Mouse (Mus musculus): Measurements from ENCODE around the gene Inpp5a. TPM values are rescaled to one million over a fixed set of nuclear protein-coding genes. Genes with fewer than 3 reads are reported as not detected.

Gene Inpp5a
- 89.9 and 93.9 TPM in 2 replicates for polyA plus RNA-seq (2014; fragmentation: Nextera tagmentation; extraction: Ambion mirVana)

DNA sequence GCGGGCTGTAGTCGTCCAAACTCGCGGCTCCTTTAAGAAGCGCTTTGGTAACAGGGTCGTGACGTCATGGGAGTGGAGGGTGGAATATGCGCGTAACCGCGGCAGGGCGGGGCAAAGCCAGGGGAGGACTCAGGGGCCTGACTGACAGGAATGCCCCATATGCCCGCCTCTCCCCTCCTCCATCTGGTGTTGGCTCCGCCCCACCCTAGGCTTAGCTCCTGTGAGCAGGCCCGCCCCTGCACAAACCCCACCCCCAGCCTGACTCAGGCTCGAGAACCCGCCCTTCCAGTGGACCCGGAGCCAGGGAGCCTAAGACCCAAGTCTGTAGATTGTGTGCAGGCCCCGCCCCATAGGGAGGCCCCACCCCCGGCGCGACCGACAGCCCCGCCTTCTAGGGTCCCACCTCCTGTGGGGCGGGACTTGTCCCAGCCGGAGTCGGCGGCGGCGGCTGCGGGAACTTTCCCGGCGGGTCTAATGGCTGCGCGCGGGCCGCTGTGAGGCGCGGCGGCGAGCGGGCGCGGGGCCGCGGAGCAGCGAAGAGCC, at the start of gene Inpp5a:
Inpp5a (plus strand) TSS at position 440 of the 543 bp plus-strand sequence.
- Histone ChIP-seq H3K36me3 (ENCODE audit: control insufficient read depth, insufficient read depth, low read length) (no peaks in the 10 kb centered on the region), H3K9me3 (ENCODE audit: control insufficient read depth, low read length) (no peaks in the 10 kb centered on the region), H3K27ac (replicated peaks in 1 of 2; ENCODE audit: control insufficient read depth in 1 of 2, insufficient read depth in 1 of 2, low read depth in 2 of 2, low read length in 2 of 2) (peak within 1 kb of the TSS; percentile 84 to 87), H3K27me3 (ENCODE audit: control insufficient read depth, insufficient read depth, low read length) (no peaks in the 10 kb centered on the region), H3K4me3 (ENCODE audit: control insufficient read depth in 1 of 2, insufficient read depth in 1 of 2, low read depth in 1 of 2, low read length in 2 of 2) (peak within 1 kb of the TSS; percentile 82 to 96), H3K4me1 (ENCODE audit: control insufficient read depth in 2 of 2, insufficient read depth in 2 of 2, low read length in 2 of 2) (peaks cover 28 to 52% of the 10 kb centered on the region in 2 experiments), H3K9ac (ENCODE audit: low read length) (peak within 1 kb of the TSS; percentile 99), H3K4me2 (ENCODE audit: low read length) (peak within 1 kb of the TSS; percentile 83)
- ATAC-seq (ENCODE audit: insufficient number of reproducible peaks, insufficient read depth, low FRiP score, low read depth) = peak; percentile 96
- WGBS = under 1% methylated on average over 45 of the region's 47 CpGs

DNA sequence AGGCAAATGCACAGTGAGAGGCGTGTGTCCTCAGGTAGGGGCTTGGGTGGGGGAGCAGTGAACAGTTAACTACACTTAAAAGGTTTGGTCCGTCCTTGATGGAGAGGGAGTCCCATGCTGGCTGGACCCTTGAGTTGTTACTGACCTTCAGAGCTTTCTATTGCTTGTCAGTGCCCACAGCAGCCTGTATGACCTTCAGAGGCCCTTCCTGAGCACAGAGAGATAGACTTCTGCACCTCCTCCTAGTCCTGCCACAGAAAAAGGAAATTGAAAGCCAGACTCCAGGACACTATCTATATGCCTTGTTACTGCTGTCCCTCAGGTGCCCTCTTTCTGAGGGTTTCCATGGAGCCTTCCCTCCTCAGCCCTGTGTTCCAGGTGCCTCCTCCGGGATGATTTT, 49.7 kb upstream of the Inpp5a start:
- ATAC-seq (ENCODE audit: insufficient number of reproducible peaks, insufficient read depth, low FRiP score, low read depth) = peak; percentile 31; the same call in 1 of the 2 replicates
- no peak overlapping the region for H3K4me3 ChIP-seq (ENCODE audit: control insufficient read depth in 1 of 2, insufficient read depth in 1 of 2, low read depth in 1 of 2, low read length in 2 of 2)
- H3K36me3 ChIP-seq (ENCODE audit: control insufficient read depth, insufficient read depth, low read length) = no peaks in the 10 kb centered on the region
- peak overlapping the region; percentile 53; the same call in 1 of the 2 replicates for H3K9ac ChIP-seq (ENCODE audit: low read length)
- no peaks in the 10 kb centered on the region for H3K27me3 ChIP-seq (ENCODE audit: control insufficient read depth, insufficient read depth, low read length)
- WGBS = 54% methylated on average over 3 of the region's 3 CpGs
- H3K4me1 ChIP-seq (ENCODE audit: control insufficient read depth in 2 of 2, insufficient read depth in 2 of 2, low read length in 2 of 2) = peaks cover 8 to 10% of the 10 kb centered on the region in 2 experiments
- H3K27ac ChIP-seq (replicated peaks in 1 of 2; ENCODE audit: control insufficient read depth in 1 of 2, insufficient read depth in 1 of 2, low read depth in 2 of 2, low read length in 2 of 2) = peak overlapping the region; percentile 55 to 71
- H3K9me3 ChIP-seq (ENCODE audit: control insufficient read depth, low read length) = no peaks in the 10 kb centered on the region
- no peak overlapping the region for H3K4me2 ChIP-seq (ENCODE audit: low read length)

DNA sequence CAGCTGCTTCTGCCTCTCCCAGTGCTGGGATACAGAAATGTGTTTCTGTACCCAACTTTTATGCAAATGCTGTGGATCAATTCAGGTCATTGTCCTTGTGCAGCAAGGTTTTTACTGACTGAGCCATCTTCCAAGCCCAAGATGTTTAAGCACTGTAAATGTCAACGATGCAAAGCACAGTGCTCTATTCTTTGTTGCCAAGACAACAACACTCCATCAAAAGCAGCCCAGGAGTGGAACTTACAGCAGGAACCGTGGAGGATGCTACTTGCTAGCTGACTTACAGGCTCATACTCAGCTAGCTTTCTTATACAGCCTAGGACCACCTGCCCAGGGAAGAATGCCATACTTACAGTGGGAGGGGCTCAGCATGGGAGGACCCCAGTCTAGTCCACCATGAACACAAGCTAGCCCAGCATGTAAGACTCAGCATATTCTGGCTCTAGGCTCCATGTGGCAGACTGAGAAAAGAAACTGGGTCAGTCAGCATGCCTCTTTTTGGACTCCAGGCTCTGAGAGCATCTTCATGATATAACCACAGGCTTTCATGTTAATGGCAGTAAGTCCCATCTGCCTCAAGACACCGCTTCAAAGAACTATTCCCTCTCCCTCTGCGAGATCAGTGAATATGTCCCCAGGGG, 47.8 kb upstream of the Inpp5a start:
- H3K9ac ChIP-seq (ENCODE audit: low read length) = no peak overlapping the region
- H3K4me1 ChIP-seq (ENCODE audit: control insufficient read depth in 2 of 2, insufficient read depth in 2 of 2, low read length in 2 of 2) = peaks cover 8 to 10% of the 10 kb centered on the region in 2 experiments
- no peak overlapping the region for H3K27ac ChIP-seq (replicated peaks in 1 of 2; ENCODE audit: control insufficient read depth in 1 of 2, insufficient read depth in 1 of 2, low read depth in 2 of 2, low read length in 2 of 2)
- no peak overlapping the region for H3K4me2 ChIP-seq (ENCODE audit: low read length)
- ATAC-seq (ENCODE audit: insufficient number of reproducible peaks, insufficient read depth, low FRiP score, low read depth) = no peak
- H3K9me3 ChIP-seq (ENCODE audit: control insufficient read depth, low read length) = no peaks in the 10 kb centered on the region
- no peaks in the 10 kb centered on the region for H3K27me3 ChIP-seq (ENCODE audit: control insufficient read depth, insufficient read depth, low read length)
- 80% methylated on average over 4 of the region's 4 CpGs for WGBS
- H3K4me3 ChIP-seq (ENCODE audit: control insufficient read depth in 1 of 2, insufficient read depth in 1 of 2, low read depth in 1 of 2, low read length in 2 of 2) = no peak overlapping the region
- H3K36me3 ChIP-seq (ENCODE audit: control insufficient read depth, insufficient read depth, low read length) = no peaks in the 10 kb centered on the region

DNA sequence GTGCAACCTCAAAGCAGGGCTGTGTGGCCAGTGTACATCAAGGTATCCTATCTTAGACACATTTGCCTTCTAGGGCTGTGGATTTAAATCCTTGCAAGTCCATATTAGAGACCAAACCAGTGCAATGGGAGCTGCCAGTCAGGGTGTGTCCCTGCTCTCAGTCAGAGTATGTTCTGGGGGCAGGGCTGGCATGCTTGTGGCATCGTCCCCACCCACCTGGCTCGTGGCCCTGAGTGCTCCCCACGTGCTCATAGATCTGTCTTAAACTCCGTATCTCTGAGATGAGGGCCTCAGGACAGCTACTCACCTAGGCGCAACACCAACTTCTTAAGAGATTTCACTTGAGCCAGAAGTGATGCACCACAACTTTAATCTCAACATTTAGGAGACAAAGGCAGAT, 46.1 kb upstream of the Inpp5a start:
- Histone ChIP-seq H3K36me3 (ENCODE audit: control insufficient read depth, insufficient read depth, low read length) (no peaks in the 10 kb centered on the region), H3K4me2 (ENCODE audit: low read length) (no peak overlapping the region), H3K4me3 (ENCODE audit: control insufficient read depth in 1 of 2, insufficient read depth in 1 of 2, low read depth in 1 of 2, low read length in 2 of 2) (no peak overlapping the region), H3K9ac (ENCODE audit: low read length) (no peak overlapping the region), H3K9me3 (ENCODE audit: control insufficient read depth, low read length) (no peaks in the 10 kb centered on the region), H3K27ac (replicated peaks in 1 of 2; ENCODE audit: control insufficient read depth in 1 of 2, insufficient read depth in 1 of 2, low read depth in 2 of 2, low read length in 2 of 2) (no peak overlapping the region), H3K27me3 (ENCODE audit: control insufficient read depth, insufficient read depth, low read length) (no peaks in the 10 kb centered on the region), H3K4me1 (ENCODE audit: control insufficient read depth in 2 of 2, insufficient read depth in 2 of 2, low read length in 2 of 2) (peaks cover 8 to 10% of the 10 kb centered on the region in 2 experiments)
- 74% methylated on average over 5 of the region's 5 CpGs for WGBS
- no peak for ATAC-seq (ENCODE audit: insufficient number of reproducible peaks, insufficient read depth, low FRiP score, low read depth)

DNA sequence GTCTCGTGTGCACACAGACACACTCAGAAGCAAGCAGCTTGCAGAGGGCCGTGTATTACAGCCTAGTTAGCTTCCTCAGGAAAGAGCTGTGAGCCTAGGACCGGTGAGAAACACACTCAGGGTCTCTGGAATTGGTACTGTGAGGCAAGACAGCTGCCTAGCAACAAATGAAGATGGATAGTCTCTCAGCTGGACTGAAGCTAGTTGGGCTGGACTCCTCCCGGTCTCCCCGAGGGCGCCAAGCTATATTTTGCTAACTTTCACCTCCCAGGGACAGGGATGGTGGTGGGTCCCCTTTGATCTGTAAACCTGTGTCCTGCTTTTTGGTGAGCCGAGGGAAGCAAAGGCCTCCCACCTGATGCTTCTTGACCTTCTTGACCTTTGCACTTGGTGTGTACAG, 41.9 kb upstream of the Inpp5a start:
- no peak for ATAC-seq (ENCODE audit: insufficient number of reproducible peaks, insufficient read depth, low FRiP score, low read depth)
- H3K4me3 ChIP-seq (ENCODE audit: control insufficient read depth in 1 of 2, insufficient read depth in 1 of 2, low read depth in 1 of 2, low read length in 2 of 2) = no peak overlapping the region
- 69% methylated on average over 7 of the region's 7 CpGs for WGBS
- no peak overlapping the region for H3K9ac ChIP-seq (ENCODE audit: low read length)
- no peak overlapping the region for H3K27ac ChIP-seq (replicated peaks in 1 of 2; ENCODE audit: control insufficient read depth in 1 of 2, insufficient read depth in 1 of 2, low read depth in 2 of 2, low read length in 2 of 2)
- no peaks in the 10 kb centered on the region for H3K9me3 ChIP-seq (ENCODE audit: control insufficient read depth, low read length)
- H3K4me2 ChIP-seq (ENCODE audit: low read length) = no peak overlapping the region
- no peaks in the 10 kb centered on the region for H3K36me3 ChIP-seq (ENCODE audit: control insufficient read depth, insufficient read depth, low read length)
- H3K4me1 ChIP-seq (ENCODE audit: control insufficient read depth in 2 of 2, insufficient read depth in 2 of 2, low read length in 2 of 2) = peaks cover 9 to 14% of the 10 kb centered on the region in 2 experiments; a peak in 3 of 4 replicates
- no peaks in the 10 kb centered on the region for H3K27me3 ChIP-seq (ENCODE audit: control insufficient read depth, insufficient read depth, low read length)

DNA sequence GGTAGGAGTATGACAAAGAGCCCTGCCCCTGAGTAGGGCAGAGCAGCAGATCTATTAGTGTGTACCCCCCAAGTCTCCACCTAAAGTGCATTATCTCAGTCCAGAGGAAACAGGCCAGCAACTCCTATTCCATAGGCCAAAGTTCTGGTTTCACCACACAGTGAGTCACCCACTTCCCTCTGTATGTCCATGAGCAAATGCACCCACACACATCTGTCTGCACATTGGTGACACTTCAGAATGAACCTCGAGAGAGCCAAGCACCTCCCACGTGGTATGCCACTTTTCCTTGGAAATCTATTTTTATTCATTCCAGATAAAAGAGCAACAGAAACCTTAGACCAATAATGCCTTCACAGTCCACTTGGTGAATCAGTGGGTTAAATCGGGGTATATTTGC, 38.3 kb upstream of the Inpp5a start:
- no peak overlapping the region for H3K4me2 ChIP-seq (ENCODE audit: low read length)
- H3K36me3 ChIP-seq (ENCODE audit: control insufficient read depth, insufficient read depth, low read length) = no peaks in the 10 kb centered on the region
- H3K9ac ChIP-seq (ENCODE audit: low read length) = no peak overlapping the region
- H3K27me3 ChIP-seq (ENCODE audit: control insufficient read depth, insufficient read depth, low read length) = no peaks in the 10 kb centered on the region
- peak overlapping the region in 1 of 2 experiments; percentile 20; a peak in 1 of 4 replicates for H3K27ac ChIP-seq (replicated peaks in 1 of 2; ENCODE audit: control insufficient read depth in 1 of 2, insufficient read depth in 1 of 2, low read depth in 2 of 2, low read length in 2 of 2)
- H3K4me3 ChIP-seq (ENCODE audit: control insufficient read depth in 1 of 2, insufficient read depth in 1 of 2, low read depth in 1 of 2, low read length in 2 of 2) = no peak overlapping the region
- 23% methylated on average over 3 of the region's 3 CpGs for WGBS
- H3K9me3 ChIP-seq (ENCODE audit: control insufficient read depth, low read length) = no peaks in the 10 kb centered on the region
- peaks cover 7 to 14% of the 10 kb centered on the region in 2 experiments; a peak in 3 of 4 replicates for H3K4me1 ChIP-seq (ENCODE audit: control insufficient read depth in 2 of 2, insufficient read depth in 2 of 2, low read length in 2 of 2)
- no peak for ATAC-seq (ENCODE audit: insufficient number of reproducible peaks, insufficient read depth, low FRiP score, low read depth)

DNA sequence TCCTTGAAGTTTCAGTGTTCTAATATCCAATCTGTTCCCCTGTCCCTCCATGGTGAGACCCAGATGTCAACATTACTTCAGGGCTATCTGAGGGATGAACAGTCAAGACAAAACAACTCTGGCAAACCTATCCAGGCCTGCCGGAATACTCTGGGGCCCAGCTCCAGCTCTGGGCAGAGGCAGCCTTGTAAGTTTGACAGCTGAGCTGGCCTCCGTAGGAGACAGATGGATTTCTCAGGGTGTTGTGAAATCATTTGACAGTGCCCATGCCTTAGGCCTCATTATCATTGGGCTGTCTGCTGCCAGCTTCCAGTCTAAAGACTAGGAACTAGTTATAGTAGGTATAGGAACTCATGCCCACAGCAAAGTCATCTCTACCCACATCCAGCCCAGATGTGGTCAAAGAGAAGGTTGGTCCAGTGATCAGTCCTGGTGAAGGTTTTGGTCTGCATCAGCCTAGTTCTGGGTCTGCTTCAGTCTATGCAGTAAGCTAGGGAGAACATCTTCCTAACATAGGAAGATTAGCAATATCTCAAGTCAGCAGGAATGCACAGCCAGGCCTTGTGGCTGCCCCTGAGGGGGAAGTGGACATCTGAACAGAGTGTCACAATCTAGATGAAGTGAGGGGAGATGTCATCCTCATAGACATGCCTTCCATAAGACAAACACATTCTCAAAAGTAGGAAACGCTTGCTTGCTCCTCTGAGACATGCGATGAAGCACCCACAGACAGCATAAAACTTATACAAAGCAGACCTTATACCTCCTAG, 34.4 kb upstream of the Inpp5a start:
- 84% methylated on average over 4 of the region's 4 CpGs for WGBS

More for the DNA sequence above, 34.4 kb upstream of the Inpp5a start:
- no peak overlapping the region for H3K9ac ChIP-seq (ENCODE audit: low read length)
- H3K4me1 ChIP-seq (ENCODE audit: control insufficient read depth in 2 of 2, insufficient read depth in 2 of 2, low read length in 2 of 2) = peaks cover 8 to 16% of the 10 kb centered on the region in 2 experiments; a peak in 3 of 4 replicates
- no peaks in the 10 kb centered on the region for H3K27me3 ChIP-seq (ENCODE audit: control insufficient read depth, insufficient read depth, low read length)
- no peak overlapping the region for H3K27ac ChIP-seq (replicated peaks in 1 of 2; ENCODE audit: control insufficient read depth in 1 of 2, insufficient read depth in 1 of 2, low read depth in 2 of 2, low read length in 2 of 2)
- no peaks in the 10 kb centered on the region for H3K36me3 ChIP-seq (ENCODE audit: control insufficient read depth, insufficient read depth, low read length)
- no peak overlapping the region for H3K4me2 ChIP-seq (ENCODE audit: low read length)
- no peak overlapping the region for H3K4me3 ChIP-seq (ENCODE audit: control insufficient read depth in 1 of 2, insufficient read depth in 1 of 2, low read depth in 1 of 2, low read length in 2 of 2)
- H3K9me3 ChIP-seq (ENCODE audit: control insufficient read depth, low read length) = no peaks in the 10 kb centered on the region
- no peak for ATAC-seq (ENCODE audit: insufficient number of reproducible peaks, insufficient read depth, low FRiP score, low read depth)
